Mouse (Mus musculus): ENCODE results near the gene Has1. TPM values are rescaled to one million over a fixed set of nuclear protein-coding genes. Genes with fewer than 3 reads are reported as not detected.

Gene Has1
- total and polyA plus RNA-seq, 3 experiments = not detected

- no peaks in the 10 kb centered on the region for H3K27me3 ChIP-seq (replicated peaks)
- in situ Hi-C loops (cut with MboI; ENCODE audit: low pct_ligation_motif_present, low pct_unique_long_range_greater_than_20kb, low sequenced_read_pairs) = no loop called here
- DNase-seq (ENCODE audit: extremely low read depth) = no peak
- H3K79me2 ChIP-seq (replicated peaks; ENCODE audit: control insufficient read depth, extremely low read depth, insufficient read depth, poor library complexity, severe bottlenecking) = no peaks in the 10 kb centered on the region
- H3K9me3 ChIP-seq (replicated peaks; ENCODE audit: low read length) = no peaks in the 10 kb centered on the region
- no peak overlapping the region for H3K27ac ChIP-seq (ENCODE audit: insufficient read depth, low read depth)
- no peak overlapping the region for H3K9ac ChIP-seq (ENCODE audit: insufficient read depth, low read depth)
- dilution Hi-C loops (cut with MboI; ENCODE audit: extremely low pct_ligation_motif_present, extremely low pct_unique_long_range_greater_than_20kb, low sequenced_read_pairs) = no loop called here
- no peak overlapping the region for H3K4me3 ChIP-seq (replicated peaks in 1 of 3; ENCODE audit: low read depth in 2 of 3, low read length in 2 of 3, poor library complexity in 1 of 3)
- H3K36me3 ChIP-seq (replicated peaks in 1 of 2; ENCODE audit: control insufficient read depth in 1 of 2, insufficient read depth in 1 of 2, low read length in 1 of 2) = no peaks in the 10 kb centered on the region
- no peaks in the 10 kb centered on the region for H3K4me1 ChIP-seq (ENCODE audit: control insufficient read depth in 1 of 2, insufficient read depth in 2 of 2)
- TF ChIP-seq RAD21 (IDR thresholded peaks at IDR 0.05; ENCODE audit: low read depth, low read length) (no peak), ZMIZ1 (IDR thresholded peaks at IDR 0.05; ENCODE audit: low read depth, low read length) (no peak), MAX (IDR thresholded peaks at IDR 0.05; ENCODE audit: low read length) (no peak), POLR2A (IDR thresholded peaks at IDR 0.05; ENCODE audit: low read depth, low read length) (no peak), ELF1 (IDR thresholded peaks at IDR 0.05; ENCODE audit: low read depth, low read length) (no peak), GABPA (IDR thresholded peaks at IDR 0.05; ENCODE audit: insufficient replicate concordance, low read depth, low read length) (no peak), MXI1 (IDR thresholded peaks at IDR 0.05; ENCODE audit: low read depth, low read length) (no peak), CHD1 (IDR thresholded peaks at IDR 0.05; ENCODE audit: low read depth, low read length) (no peak), KAT2A (IDR thresholded peaks at IDR 0.05; ENCODE audit: insufficient replicate concordance, low read length) (no peak), CTCF (conservative IDR thresholded peaks at IDR 0.05 in 1 of 2, IDR thresholded peaks at IDR 0.05 in 1 of 2; ENCODE audit: low read depth in 2 of 2, low read length in 2 of 2) (no peak), RCOR1 (conservative IDR thresholded peaks at IDR 0.05; ENCODE audit: low read depth, low read length) (no peak), MYC (IDR thresholded peaks at IDR 0.05; ENCODE audit: low read depth, low read length) (no peak), UBTF (IDR thresholded peaks at IDR 0.05; ENCODE audit: low read depth, low read length) (no peak), USF1 (IDR thresholded peaks at IDR 0.05; ENCODE audit: low read depth, low read length) (no peak), CHD2 (IDR thresholded peaks at IDR 0.05; ENCODE audit: low read length) (no peak), ZNF384 (IDR thresholded peaks at IDR 0.05; ENCODE audit: low read depth, low read length) (no peak), USF2 (conservative IDR thresholded peaks at IDR 0.05; ENCODE audit: low read depth, low read length) (no peak), MAFK (IDR thresholded peaks at IDR 0.05; ENCODE audit: insufficient replicate concordance, low read length) (no peak), BHLHE40 (IDR thresholded peaks at IDR 0.05; ENCODE audit: low read depth, low read length) (no peak)
- H3K4me2 ChIP-seq (ENCODE audit: insufficient read depth, low read depth, poor library complexity, severe bottlenecking) = no peak overlapping the region
Observed at GRCm38 (mm10) chr17:17879347-17879746, 24.3 kb upstream of the Has1 start.

GRCm38 (mm10) chr17:17871697-17872096 lies 16.7 kb upstream of the Has1 start:
- no peak for TF ChIP-seq NRF1 (IDR thresholded peaks at IDR 0.05; ENCODE audit: low read depth, low read length)
- no peak for TF ChIP-seq ZNF384 (IDR thresholded peaks at IDR 0.05; ENCODE audit: low read depth, low read length)
- TF ChIP-seq ZMIZ1 (IDR thresholded peaks at IDR 0.05; ENCODE audit: low read depth, low read length) = no peak
- no peak for TF ChIP-seq POLR2A (IDR thresholded peaks at IDR 0.05; ENCODE audit: low read depth, low read length)
- no peak for TF ChIP-seq CHD1 (IDR thresholded peaks at IDR 0.05; ENCODE audit: low read depth, low read length)
- no peak for TF ChIP-seq SMC3 (IDR thresholded peaks at IDR 0.05; ENCODE audit: low read depth, low read length)
- TF ChIP-seq E2F4 (IDR thresholded peaks at IDR 0.05; ENCODE audit: insufficient replicate concordance, low read depth, low read length) = no peak
- no peak for TF ChIP-seq CTCF (conservative IDR thresholded peaks at IDR 0.05 in 1 of 2, IDR thresholded peaks at IDR 0.05 in 1 of 2; ENCODE audit: low read depth in 2 of 2, low read length in 2 of 2)
- TF ChIP-seq EP300 (IDR thresholded peaks at IDR 0.05; ENCODE audit: low read length) = no peak
- TF ChIP-seq POLR2AphosphoS2 (IDR thresholded peaks at IDR 0.05; ENCODE audit: low read depth, low read length) = no peak
- no peak for TF ChIP-seq TBP (conservative IDR thresholded peaks at IDR 0.05; ENCODE audit: low read depth, low read length)
- no peak for TF ChIP-seq BHLHE40 (IDR thresholded peaks at IDR 0.05; ENCODE audit: low read depth, low read length)
- no peak for TF ChIP-seq IRF4 (IDR thresholded peaks at IDR 0.05; ENCODE audit: low read depth, low read length)
- H3K4me1 ChIP-seq (ENCODE audit: control insufficient read depth in 1 of 2, insufficient read depth in 2 of 2) = 0 out of 4 replicates have a peak, but pooled peaks cover 0 to 2% of the 10 kb centered on the region in 2 experiments

More at GRCm38 (mm10) chr17:17871697-17872096, 16.7 kb upstream of the Has1 start:
- Histone ChIP-seq H3K79me2 (replicated peaks; ENCODE audit: control insufficient read depth, extremely low read depth, insufficient read depth, poor library complexity, severe bottlenecking) (no peaks in the 10 kb centered on the region), H3K27ac (ENCODE audit: insufficient read depth, low read depth) (no peak overlapping the region), H3K27me3 (replicated peaks) (no peaks in the 10 kb centered on the region), H3K4me3 (replicated peaks in 1 of 3; ENCODE audit: low read depth in 2 of 3, low read length in 2 of 3, poor library complexity in 1 of 3) (no peak overlapping the region), H3K4me2 (ENCODE audit: insufficient read depth, low read depth, poor library complexity, severe bottlenecking) (no peak overlapping the region), H3K9ac (ENCODE audit: insufficient read depth, low read depth) (no peak overlapping the region), H3K9me3 (replicated peaks; ENCODE audit: low read length) (peaks cover 3% of the 10 kb centered on the region), H3K36me3 (replicated peaks in 1 of 2; ENCODE audit: control insufficient read depth in 1 of 2, insufficient read depth in 1 of 2, low read length in 1 of 2) (no peaks in the 10 kb centered on the region)
- DNase-seq (ENCODE audit: extremely low read depth) = no peak
- dilution Hi-C loops (cut with MboI; ENCODE audit: extremely low pct_ligation_motif_present, extremely low pct_unique_long_range_greater_than_20kb, low sequenced_read_pairs) = no loop called here
- in situ Hi-C loops (cut with MboI; ENCODE audit: low pct_ligation_motif_present, low pct_unique_long_range_greater_than_20kb, low sequenced_read_pairs) = no loop called here

Measured in CH12.LX (cell line).